Mouse (Mus musculus) neural tube, embryonic 11.5 days (tissue): ENCODE results near the gene Madcam1. TPM values are rescaled to one million over a fixed set of nuclear protein-coding genes. Genes with fewer than 3 reads are reported as not detected.

Experiments used
- ATAC-seq: fragments of 200-750 bp; cut with Nextera tagmentation; 2 replicates; pipeline ENCODE4 v1.8.0; 2017; ENCODE audit warnings: moderate number of reproducible peaks, mild to moderate bottlenecking, moderate TSS enrichment, moderate library complexity; ENCODE audit not compliant: insufficient read depth, low FRiP score, low TSS enrichment
- DNase-seq: peaks from one replicate; pipeline ENCODE4 v3.0.0-alpha.2; 2015; ENCODE audit warnings: low spot score
- H3K27ac ChIP-seq: fragments of 300-500 bp; sonication (generic); 2 replicates; pipeline ENCODE4 v1.5.1; 2014; ENCODE audit warnings: low read depth, mild to moderate bottlenecking, low read length
- H3K27me3 ChIP-seq: fragments of 300-500 bp; sonication (generic); 2 replicates; pipeline ENCODE4 v1.6.1; 2014; ENCODE audit warnings: mild to moderate bottlenecking, low read length, mixed read lengths; ENCODE audit not compliant: control insufficient read depth, insufficient read depth
- H3K36me3 ChIP-seq: fragments of 300-500 bp; sonication (generic); 2 replicates; pipeline ENCODE4 v1.6.1; 2014; ENCODE audit warnings: mild to moderate bottlenecking, low read length, moderate library complexity, mixed read lengths; ENCODE audit not compliant: control insufficient read depth, insufficient read depth
- H3K4me1 ChIP-seq: fragments of 300-500 bp; sonication (generic); 2 replicates; pipeline ENCODE4 v1.6.1; 2014; ENCODE audit warnings: low read length, mixed read lengths; ENCODE audit not compliant: control insufficient read depth, insufficient read depth
- H3K4me2 ChIP-seq: fragments of 300-500 bp; sonication (generic); 2 replicates; pipeline ENCODE4 v1.6.1; 2014; ENCODE audit warnings: low read depth, mild to moderate bottlenecking, moderate library complexity
- H3K4me3 ChIP-seq: fragments of 300-500 bp; sonication (generic); 2 replicates; pipeline ENCODE4 v1.5.1; 2014; ENCODE audit warnings: low read depth, low read length
- H3K9ac ChIP-seq: fragments of 300-500 bp; sonication (generic); 2 replicates; pipeline ENCODE4 v1.6.1; 2014; ENCODE audit warnings: mild to moderate bottlenecking, low read length
- H3K9me3 ChIP-seq: fragments of 300-500 bp; sonication (generic); 2 replicates; pipeline ENCODE4 v1.6.1; 2016; ENCODE audit warnings: low read length; ENCODE audit not compliant: control insufficient read depth
- WGBS: fragments of 180-500 bp; shearing (Covaris S2); extraction: QIAGEN DNeasy Blood & Tissue Kit; methylation state at CpG from one replicate; pipeline ENCODE4 v1.1.7; 2014; 5-methylcytosine and 5-hydroxymethylcytosine counted together
- polyA plus RNA-seq: library from polyadenylated mRNA; unstranded; fragments of >200 nt; fragmentation: Nextera tagmentation; extraction: Ambion mirVana; gene quantifications from 2 replicates; pipeline ENCODE4 v1.2.1, GENCODE M21; 2014

The Madcam1 gene
- polyA plus RNA-seq, 1 experiment from 2014 or later: 2.5 TPM

- Histone ChIP-seq H3K4me2 (peak overlapping the region; percentile 89; the same call in 1 of the 2 replicates), H3K36me3 (no peaks in the 10 kb centered on the region), H3K27ac (no peak overlapping the region), H3K27me3 (peaks cover 42% of the 10 kb centered on the region), H3K4me3 (peak overlapping the region; percentile 58), H3K9ac (no peak overlapping the region), H3K9me3 (no peaks in the 10 kb centered on the region), H3K4me1 (peaks cover 7% of the 10 kb centered on the region)
- DNase-seq: peak; percentile 68
- WGBS: 3% methylated on average over 43 of the region's 43 CpGs
- ATAC-seq: no peak
Measured at GRCm38 (mm10) chr10:79717640-79718357, 53.4 kb downstream of the Madcam1 start.

Other genes starting within 250 kb of the Madcam1 start
- not detected in 2 replicates for gene Vmn2r83, start 195.8 kb upstream of the Madcam1 start, polyA plus RNA-seq
- gene Plpp2, start 130.8 kb upstream of the Madcam1 start, polyA plus RNA-seq: 21.2 and 23.2 TPM in 2 replicates
- 50.8 and 58.2 TPM in 2 replicates for gene Mier2, start 109.4 kb upstream of the Madcam1 start, polyA plus RNA-seq
- gene Theg, start 77.2 kb upstream of the Madcam1 start, polyA plus RNA-seq: not detected in 2 replicates
- gene C2cd4c, start 50.5 kb upstream of the Madcam1 start, polyA plus RNA-seq: 0.08 TPM in 1 of 2 replicates, not detected in the other
- gene Shc2, start 26.6 kb upstream of the Madcam1 start, polyA plus RNA-seq: 17.2 and 23.1 TPM in 2 replicates
- gene Odf3l2, start 18.8 kb upstream of the Madcam1 start, polyA plus RNA-seq: not detected in 2 replicates
- 71.2 and 78.7 TPM in 2 replicates for gene Tpgs1, start 4.8 kb downstream of the Madcam1 start, polyA plus RNA-seq
- gene Cdc34, start 17.6 kb downstream of the Madcam1 start, polyA plus RNA-seq: 165 and 168 TPM in 2 replicates
- gene Gzmm, start 24.5 kb downstream of the Madcam1 start, polyA plus RNA-seq: 0.57 and 0.62 TPM in 2 replicates
- gene Bsg, start 39.9 kb downstream of the Madcam1 start, polyA plus RNA-seq: 591 and 595 TPM in 2 replicates
- 0.28 and 0.57 TPM in 2 replicates for gene Hcn2, start 52.1 kb downstream of the Madcam1 start, polyA plus RNA-seq
- 29.5 and 34.1 TPM in 2 replicates for gene Polrmt, start 82.0 kb downstream of the Madcam1 start, polyA plus RNA-seq
- gene Fgf22, start 90.5 kb downstream of the Madcam1 start, polyA plus RNA-seq: 0.20 and 0.84 TPM in 2 replicates
- 99.7 and 101 TPM in 2 replicates for gene Rnf126, start 102.4 kb downstream of the Madcam1 start, polyA plus RNA-seq
- gene Fstl3, start 112.7 kb downstream of the Madcam1 start, polyA plus RNA-seq: 1.3 and 1.7 TPM in 2 replicates
- 0.23 TPM in 1 of 2 replicates, not detected in the other for gene Prss57, start 126.4 kb downstream of the Madcam1 start, polyA plus RNA-seq
- gene Palm, start 129.0 kb downstream of the Madcam1 start, polyA plus RNA-seq: 150 and 155 TPM in 2 replicates
- 0.77 and 1.6 TPM in 2 replicates for gene Misp, start 156.4 kb downstream of the Madcam1 start, polyA plus RNA-seq
- gene Ptbp1, start 189.9 kb downstream of the Madcam1 start, polyA plus RNA-seq: 215 and 216 TPM in 2 replicates
- 12.5 and 13.7 TPM in 2 replicates for gene Prtn3, start 209.9 kb downstream of the Madcam1 start, polyA plus RNA-seq
- gene Plppr3, start 210.1 kb downstream of the Madcam1 start, polyA plus RNA-seq: 142 and 156 TPM in 2 replicates
- 0.66 TPM in 1 of 2 replicates, not detected in the other for gene Elane, start 221.7 kb downstream of the Madcam1 start, polyA plus RNA-seq
- not detected in 2 replicates for gene Cfd, start 226.3 kb downstream of the Madcam1 start, polyA plus RNA-seq
- gene Med16, start 244.4 kb downstream of the Madcam1 start, polyA plus RNA-seq: 47.7 and 53.6 TPM in 2 replicates
- 14.5 TPM in 1 of 2 replicates, not detected in the other for gene Gm26602, start 246.3 kb downstream of the Madcam1 start, polyA plus RNA-seq